Mouse (Mus musculus): ENCODE data around the gene Thada.
A peak's percentile ranks its signal among the peaks of the same experiment; 100 is the strongest.

Thada gene

GRCm38 (mm10) chr17:84465753-84466608, at the start of gene Thada:
Gene Thada, minus strand, starts transcription at chr17:84466205.
- DNase-seq: peak; percentile 99

- DNase-seq: peak; percentile 43
These were observed 46.6 kb upstream of the Thada start for GRCm38 (mm10) chr17:84512516-84513085.

GRCm38 (mm10) chr17:84511682-84512515, 45.9 kb upstream of the Thada start, which contains the start of gene Plekhh2:
Gene Plekhh2, plus strand, starts transcription at chr17:84511895.
- peak; percentile 93 for DNase-seq

GRCm38 (mm10) chr17:84510961-84511639, 45.1 kb upstream of the Thada start:
- no peak for DNase-seq

- DNase-seq: peak; percentile 74
These were observed 44.4 kb upstream of the Thada start for GRCm38 (mm10) chr17:84510355-84510754.

- DNase-seq: peak; percentile 32
These were observed 43.2 kb upstream of the Thada start for GRCm38 (mm10) chr17:84509176-84509575.

GRCm38 (mm10) chr17:84508736-84509135, 42.7 kb upstream of the Thada start:
- DNase-seq: no peak

- DNase-seq: no peak
These were observed 39.9 kb upstream of the Thada start for GRCm38 (mm10) chr17:84505922-84506321.

GRCm38 (mm10) chr17:84502341-84502740, 36.3 kb upstream of the Thada start:
- no peak for DNase-seq

GRCm38 (mm10) chr17:84498639-84499038, 32.6 kb upstream of the Thada start:
- peak; percentile 70 for DNase-seq

GRCm38 (mm10) chr17:84497972-84498604, 32.1 kb upstream of the Thada start:
- DNase-seq: no peak

GRCm38 (mm10) chr17:84497559-84497958, 31.6 kb upstream of the Thada start:
- no peak for DNase-seq

GRCm38 (mm10) chr17:84497026-84497425, 31.0 kb upstream of the Thada start:
- DNase-seq: no peak

GRCm38 (mm10) chr17:84492255-84492880, 26.4 kb upstream of the Thada start:
- DNase-seq: no peak

- DNase-seq: no peak
These were observed 21.4 kb upstream of the Thada start for GRCm38 (mm10) chr17:84487415-84487814.

- peak; percentile 27 for DNase-seq
These were observed 17.8 kb upstream of the Thada start for GRCm38 (mm10) chr17:84483673-84484320.

GRCm38 (mm10) chr17:84482831-84483230, 16.8 kb upstream of the Thada start:
- DNase-seq: no peak

GRCm38 (mm10) chr17:84480464-84481355, 14.7 kb upstream of the Thada start:
- peak; percentile 37 for DNase-seq

- DNase-seq: no peak
These were observed 12.3 kb upstream of the Thada start for GRCm38 (mm10) chr17:84478276-84478675.

GRCm38 (mm10) chr17:84477176-84477575, 11.2 kb upstream of the Thada start:
- no peak for DNase-seq
